Mouse (Mus musculus) kidney, embryonic 16.5 days (tissue): ENCODE data around the gene Lig3. TPM values are rescaled to one million over a fixed set of nuclear protein-coding genes. Genes with fewer than 3 reads are reported as not detected.
A peak's percentile ranks its signal among the peaks of the same experiment; 100 is the strongest.

Experiments
- ATAC-seq: fragments of 200-750 bp; cut with Nextera tagmentation; 2 replicates; pipeline ENCODE4 v1.8.0; 2017; ENCODE audit warnings: moderate TSS enrichment; ENCODE audit not compliant: low FRiP score, low TSS enrichment
- H3K27ac ChIP-seq: fragments of 300-500 bp; sonication (generic); 2 replicates; pipeline ENCODE4 v1.5.1; 2014; ENCODE audit warnings: low read length
- H3K27me3 ChIP-seq: fragments of 300-500 bp; sonication (generic); 2 replicates; pipeline ENCODE4 v1.6.1; 2014; ENCODE audit warnings: low read length, control low read depth, mixed read lengths; ENCODE audit not compliant: insufficient read depth
- H3K36me3 ChIP-seq: fragments of 300-500 bp; sonication (generic); 2 replicates; pipeline ENCODE4 v1.6.1; 2014; ENCODE audit warnings: low read length, control low read depth, mixed read lengths; ENCODE audit not compliant: insufficient read depth
- H3K4me1 ChIP-seq: fragments of 300-500 bp; sonication (generic); 2 replicates; pipeline ENCODE4 v1.6.1; 2014; ENCODE audit warnings: low read length, control low read depth, mixed read lengths; ENCODE audit not compliant: insufficient read depth
- H3K4me2 ChIP-seq: fragments of 300-500 bp; sonication (generic); replicated peaks from 2 replicates; pipeline ENCODE4 v1.6.1; 2014; ENCODE audit warnings: low read depth, low read length
- H3K4me3 ChIP-seq: fragments of 300-500 bp; sonication (generic); 2 replicates; pipeline ENCODE4 v1.5.1; 2014; ENCODE audit warnings: mild to moderate bottlenecking, low read length
- H3K9ac ChIP-seq: fragments of 300-500 bp; sonication (generic); replicated peaks from 2 replicates; pipeline ENCODE4 v1.6.1; 2014; ENCODE audit warnings: low read length
- H3K9me3 ChIP-seq: fragments of 300-500 bp; sonication (generic); 2 replicates; pipeline ENCODE4 v1.6.1; 2016; ENCODE audit warnings: low read length, control low read depth
- WGBS: fragments of 180-500 bp; shearing (Covaris S2); extraction: QIAGEN DNeasy Blood & Tissue Kit; methylation state at CpG from one replicate; pipeline ENCODE4 v1.1.7; 2014; 5-methylcytosine and 5-hydroxymethylcytosine counted together
- polyA plus RNA-seq: library from polyadenylated mRNA; unstranded; fragments of >200 nt; fragmentation: Nextera tagmentation; extraction: Ambion mirVana; gene quantifications from 2 replicates; pipeline ENCODE4 v1.2.1, GENCODE M21; 2015

Lig3 gene
- polyA plus RNA-seq, 1 experiment from 2014 or later, result 33.2 TPM

- 44% methylated on average over 5 of the region's 5 CpGs for WGBS
- H3K4me1 ChIP-seq, result peaks cover 41% of the 10 kb centered on the region
- no peak overlapping the region for H3K27ac ChIP-seq
- ATAC-seq, result no peak; the same call in 1 of the 2 replicates
- H3K27me3 ChIP-seq, result no peaks in the 10 kb centered on the region
- no peak overlapping the region for H3K9ac ChIP-seq
- no peak overlapping the region for H3K4me3 ChIP-seq
- no peak overlapping the region for H3K4me2 ChIP-seq
- H3K36me3 ChIP-seq, result no peaks in the 10 kb centered on the region
- H3K9me3 ChIP-seq, result peaks cover 3% of the 10 kb centered on the region; the same call in 1 of the 2 replicates
Observed at GRCm38 (mm10) chr11:82838511-82838910, 57.6 kb downstream of the Lig3 start.

GRCm38 (mm10) chr11:82844771-82845414 lies 64.0 kb downstream of the Lig3 start:
- H3K27ac ChIP-seq, result no peak overlapping the region
- no peaks in the 10 kb centered on the region for H3K36me3 ChIP-seq
- no peak for ATAC-seq
- H3K9ac ChIP-seq, result no peak overlapping the region
- 66% methylated on average over 11 of the region's 11 CpGs for WGBS
- H3K4me1 ChIP-seq, result peaks cover 31% of the 10 kb centered on the region
- H3K4me3 ChIP-seq, result no peak overlapping the region
- H3K9me3 ChIP-seq, result no peaks in the 10 kb centered on the region
- H3K27me3 ChIP-seq, result no peaks in the 10 kb centered on the region
- no peak overlapping the region for H3K4me2 ChIP-seq

GRCm38 (mm10) chr11:82845415-82846078 lies 64.6 kb downstream of the Lig3 start:
- Histone ChIP-seq H3K9ac (peak overlapping the region; percentile 60), H3K4me3 (0 out of 2 replicates have a peak overlapping the region, but pooled peaks have one; percentile 2), H3K36me3 (no peaks in the 10 kb centered on the region), H3K9me3 (no peaks in the 10 kb centered on the region), H3K4me1 (peaks cover 38% of the 10 kb centered on the region), H3K27me3 (no peaks in the 10 kb centered on the region), H3K4me2 (peak overlapping the region; percentile 33), H3K27ac (peak overlapping the region; percentile 74)
- 29% methylated on average over 16 of the region's 16 CpGs for WGBS
- ATAC-seq, result peak; percentile 82

GRCm38 (mm10) chr11:82846079-82846436 lies 65.2 kb downstream of the Lig3 start:
- ATAC-seq, result no peak
- peaks cover 43% of the 10 kb centered on the region for H3K4me1 ChIP-seq
- WGBS, result 23% methylated on average over 4 of the region's 4 CpGs
- no peaks in the 10 kb centered on the region for H3K27me3 ChIP-seq
- H3K27ac ChIP-seq, result peak overlapping the region; percentile 74
- peak overlapping the region; percentile 60 for H3K9ac ChIP-seq
- H3K4me3 ChIP-seq, result 0 out of 2 replicates have a peak overlapping the region, but pooled peaks have one; percentile 2
- no peaks in the 10 kb centered on the region for H3K36me3 ChIP-seq
- H3K4me2 ChIP-seq, result peak overlapping the region; percentile 33
- H3K9me3 ChIP-seq, result no peaks in the 10 kb centered on the region

GRCm38 (mm10) chr11:82846938-82847337 lies 66.0 kb downstream of the Lig3 start:
- WGBS, result 62% methylated on average over 3 of the region's 3 CpGs

GRCm38 (mm10) chr11:82847571-82848000 lies 66.7 kb downstream of the Lig3 start:
- H3K27ac ChIP-seq, result peak overlapping the region; percentile 66
- H3K4me2 ChIP-seq, result no peak overlapping the region
- no peak for ATAC-seq
- peaks cover 49% of the 10 kb centered on the region for H3K4me1 ChIP-seq
- 36% methylated on average over 6 of the region's 6 CpGs for WGBS
- no peak overlapping the region for H3K4me3 ChIP-seq
- no peak overlapping the region for H3K9ac ChIP-seq
- H3K9me3 ChIP-seq, result no peaks in the 10 kb centered on the region
- H3K36me3 ChIP-seq, result no peaks in the 10 kb centered on the region
- H3K27me3 ChIP-seq, result no peaks in the 10 kb centered on the region

More at GRCm38 (mm10) chr11:82846938-82847337, 66.0 kb downstream of the Lig3 start:
- peak overlapping the region; percentile 66 for H3K27ac ChIP-seq
- no peaks in the 10 kb centered on the region for H3K9me3 ChIP-seq
- H3K36me3 ChIP-seq, result no peaks in the 10 kb centered on the region
- H3K9ac ChIP-seq, result no peak overlapping the region
- no peak for ATAC-seq
- H3K4me1 ChIP-seq, result peaks cover 49% of the 10 kb centered on the region
- H3K4me2 ChIP-seq, result no peak overlapping the region
- no peaks in the 10 kb centered on the region for H3K27me3 ChIP-seq
- no peak overlapping the region for H3K4me3 ChIP-seq

- Histone ChIP-seq H3K4me3 (no peak overlapping the region), H3K9me3 (no peaks in the 10 kb centered on the region)
- WGBS, result 26% methylated on average over 5 of the region's 5 CpGs
Observed at GRCm38 (mm10) chr11:82850259-82850658, 69.4 kb downstream of the Lig3 start.

GRCm38 (mm10) chr11:82852115-82852514 lies 71.2 kb downstream of the Lig3 start:
- ATAC-seq, result no peak
- Histone ChIP-seq H3K4me2 (no peak overlapping the region), H3K27me3 (no peaks in the 10 kb centered on the region), H3K4me1 (peaks cover 36% of the 10 kb centered on the region), H3K4me3 (no peak overlapping the region), H3K9me3 (no peaks in the 10 kb centered on the region), H3K36me3 (no peaks in the 10 kb centered on the region), H3K27ac (no peak overlapping the region), H3K9ac (no peak overlapping the region)
- WGBS, result 71% methylated on average over 11 of the region's 11 CpGs

More at GRCm38 (mm10) chr11:82850259-82850658, 69.4 kb downstream of the Lig3 start:
- Histone ChIP-seq H3K9ac (no peak overlapping the region), H3K4me1 (peaks cover 47% of the 10 kb centered on the region), H3K36me3 (no peaks in the 10 kb centered on the region), H3K27ac (peak overlapping the region; percentile 21), H3K27me3 (no peaks in the 10 kb centered on the region), H3K4me2 (no peak overlapping the region)
- ATAC-seq, result no peak

- ATAC-seq, result no peak
- H3K27ac ChIP-seq, result no peak overlapping the region
- no peak overlapping the region for H3K9ac ChIP-seq
- no peak overlapping the region for H3K4me3 ChIP-seq
- H3K4me1 ChIP-seq, result peaks cover 32% of the 10 kb centered on the region
- H3K9me3 ChIP-seq, result no peaks in the 10 kb centered on the region
- 83% methylated on average over 10 of the region's 10 CpGs for WGBS
- H3K36me3 ChIP-seq, result no peaks in the 10 kb centered on the region
- H3K4me2 ChIP-seq, result no peak overlapping the region
- no peaks in the 10 kb centered on the region for H3K27me3 ChIP-seq
Observed at GRCm38 (mm10) chr11:82852540-82852939, 71.6 kb downstream of the Lig3 start.

- H3K9me3 ChIP-seq, result no peaks in the 10 kb centered on the region
- H3K4me1 ChIP-seq, result peaks cover 30% of the 10 kb centered on the region
- no peak overlapping the region for H3K4me3 ChIP-seq
- no peak overlapping the region for H3K9ac ChIP-seq
- no peak overlapping the region for H3K4me2 ChIP-seq
- no peaks in the 10 kb centered on the region for H3K36me3 ChIP-seq
- no peak for ATAC-seq
- H3K27ac ChIP-seq, result no peak overlapping the region
- H3K27me3 ChIP-seq, result no peaks in the 10 kb centered on the region
- 80% methylated on average over 7 of the region's 7 CpGs for WGBS
Observed at GRCm38 (mm10) chr11:82852958-82853357, 72.0 kb downstream of the Lig3 start.
